Mouse (Mus musculus) c-Kit-positive CD71-negative TER-119-negative erythroid progenitor cells, embryonic 14.5 days (primary cell): Measurements from ENCODE around the gene L1cam.

ENCODE experiments used
- DNase-seq: peaks from one replicate; pipeline ENCODE4 v3.0.0-alpha.2; 2013; ENCODE audit warnings: low read depth

Gene L1cam

GRCm38 (mm10) chrX:73877014-73877413 is 18.9 kb downstream of the L1cam start:
- no peak for DNase-seq

- no peak for DNase-seq
Observed at GRCm38 (mm10) chrX:73875881-73876280, 20.0 kb downstream of the L1cam start.

GRCm38 (mm10) chrX:73871956-73872355 is 23.9 kb downstream of the L1cam start:
- no peak for DNase-seq

GRCm38 (mm10) chrX:73871474-73871873 is 24.4 kb downstream of the L1cam start:
- DNase-seq, result no peak

GRCm38 (mm10) chrX:73869334-73869733 is 26.6 kb downstream of the L1cam start:
- peak; percentile 32 for DNase-seq

GRCm38 (mm10) chrX:73867852-73868251 is 28.1 kb downstream of the L1cam start:
- DNase-seq, result no peak

GRCm38 (mm10) chrX:73867256-73867655 is 28.6 kb downstream of the L1cam start:
- no peak for DNase-seq

GRCm38 (mm10) chrX:73864692-73865091 is 31.2 kb downstream of the L1cam start:
- no peak for DNase-seq

- no peak for DNase-seq
Observed at GRCm38 (mm10) chrX:73855087-73855408, 40.9 kb downstream of the L1cam start.

- no peak for DNase-seq
Observed at GRCm38 (mm10) chrX:73854326-73855086, 41.4 kb downstream of the L1cam start.

GRCm38 (mm10) chrX:73836691-73837090 is 59.2 kb downstream of the L1cam start:
- DNase-seq, result no peak

GRCm38 (mm10) chrX:73835731-73836130 is 60.2 kb downstream of the L1cam start:
- DNase-seq, result no peak

GRCm38 (mm10) chrX:73824185-73825151 is 71.4 kb downstream of the L1cam start, which contains the start of gene Pdzd4:
Gene Pdzd4 (minus strand): TSS chrX:73824969.
- no peak for DNase-seq

GRCm38 (mm10) chrX:73823747-73824146 is 72.2 kb downstream of the L1cam start:
- no peak for DNase-seq

GRCm38 (mm10) chrX:73816596-73817314 is 79.2 kb downstream of the L1cam start:
- DNase-seq, result no peak

GRCm38 (mm10) chrX:73815072-73815471 is 80.8 kb downstream of the L1cam start:
- DNase-seq, result no peak

GRCm38 (mm10) chrX:73805814-73806213 is 90.1 kb downstream of the L1cam start:
- DNase-seq, result no peak
